ENCODE assay signal across 19 mouse cellular contexts in genomic region chr7:54818606-54819005, GRCm38 (mm10). TPM values are rescaled to one million over a fixed set of nuclear protein-coding genes. Genes with fewer than 3 reads are reported as not detected.
"Had no signal": no experiment of that assay in that cellular context is flagged by ENCODE, and none has a peak within 500 bp of the region (broad histone marks: within the 10 kb centered on the region; RNA-seq: fewer than 3 reads in every experiment).

No protein-coding gene starts in this region.

- H3K9ac ChIP-seq: neural tube, embryonic 12.5 days; neural tube, embryonic 13.5 days; neural tube, embryonic 15.5 days; stomach, embryonic 15.5 days had no signal

- DNase-seq: retina, postnatal 1 day; right cerebral cortex, adult 18-20 months; right cerebral cortex, postnatal 14 days; right cerebral cortex, postnatal 25 days; right cerebral cortex, postnatal 4 days; spleen, adult 18-20 months; thymus, adult 18-20 months; thymus, adult 2 months; thymus, postnatal 14 days; thymus, postnatal 25 days; thymus, postnatal 36 days had no signal

- H3K27me3 ChIP-seq: neural tube, embryonic 12.5 days; neural tube, embryonic 13.5 days; neural tube, embryonic 15.5 days; stomach, embryonic 15.5 days had no signal

- H3K4me2 ChIP-seq: neural tube, embryonic 12.5 days; neural tube, embryonic 13.5 days; neural tube, embryonic 15.5 days; stomach, embryonic 15.5 days had no signal

- H3K9me3 ChIP-seq: neural tube, embryonic 12.5 days; neural tube, embryonic 13.5 days; neural tube, embryonic 15.5 days; stomach, embryonic 15.5 days had no signal

- H3K27ac ChIP-seq: neural tube, embryonic 12.5 days; neural tube, embryonic 13.5 days; neural tube, embryonic 15.5 days; stomach, embryonic 15.5 days; stomach, postnatal 0 days had no signal

- H3K36me3 ChIP-seq: neural tube, embryonic 12.5 days; neural tube, embryonic 13.5 days; neural tube, embryonic 15.5 days; stomach, embryonic 15.5 days had no signal

- H3K4me3 ChIP-seq: neural tube, embryonic 12.5 days; neural tube, embryonic 13.5 days; neural tube, embryonic 15.5 days; stomach, embryonic 15.5 days had no signal

- H3K4me1 ChIP-seq: neural tube, embryonic 12.5 days; neural tube, embryonic 13.5 days; neural tube, embryonic 15.5 days; stomach, embryonic 15.5 days had no signal

RNA-seq across cellular contexts. Expression of gene Luzp2, which starts 16.7 kb away (rescaled TPM):
- total RNA-seq: neutrophil, adult 5-6 weeks had no signal
- polyA plus RNA-seq: small intestine, adult 2 months; spleen, adult 2 months had no signal
